28 mouse cellular contexts compared by ENCODE assay signal in genomic region chr4:84411431-84411830, GRCm38 (mm10).
"Had no signal": no experiment of that assay in that cellular context is flagged by ENCODE, and none has a peak within 500 bp of the region (broad histone marks: within the 10 kb centered on the region; RNA-seq: fewer than 3 reads in every experiment).

No protein-coding gene starts in this region.

- H3K4me3 ChIP-seq: embryonic facial prominence, embryonic 10.5 days; embryonic facial prominence, embryonic 12.5 days; embryonic facial prominence, embryonic 13.5 days; embryonic facial prominence, embryonic 15.5 days; erythroblast, embryonic 14.5 days; forebrain, embryonic 10.5 days; forebrain, embryonic 12.5 days; forebrain, embryonic 13.5 days; forebrain, embryonic 15.5 days; gastrocnemius, adult 2 months; heart, adult 2 months; heart, embryonic 10.5 days had no signal

- H3K9ac ChIP-seq: embryonic facial prominence, embryonic 12.5 days; embryonic facial prominence, embryonic 13.5 days; embryonic facial prominence, embryonic 15.5 days; forebrain, embryonic 12.5 days; forebrain, embryonic 13.5 days; forebrain, embryonic 15.5 days; forebrain, postnatal 0 days had no signal

- H3K9me3 ChIP-seq: embryonic facial prominence, embryonic 10.5 days; embryonic facial prominence, embryonic 12.5 days; embryonic facial prominence, embryonic 13.5 days; embryonic facial prominence, embryonic 15.5 days; forebrain, embryonic 10.5 days; forebrain, embryonic 12.5 days; forebrain, embryonic 13.5 days; forebrain, embryonic 15.5 days; heart, embryonic 10.5 days had no signal

- DNase-seq: cerebellum, adult 9-10 months; cerebellum, adult 9-11 months; cerebellum, postnatal 10 days; cerebellum, postnatal 14 days; cerebellum, postnatal 25 days; cerebellum, postnatal 36 days; embryo, embryonic 11 days; forebrain, postnatal 0 days; gastrocnemius, adult 2 months; gastrocnemius, postnatal 10 days; gastrocnemius, postnatal 14 days; gastrocnemius, postnatal 25 days; gastrocnemius, postnatal 36 days; heart, adult 11 months; heart, adult 18-20 months; heart, adult 2 months had no signal

- ATAC-seq: forebrain, embryonic 13.5 days; forebrain, embryonic 14.5 days; forebrain, embryonic 15.5 days; forebrain, embryonic 16.5 days; forebrain, postnatal 0 days had no signal

- H3K4me2 ChIP-seq: embryonic facial prominence, embryonic 12.5 days; embryonic facial prominence, embryonic 13.5 days; embryonic facial prominence, embryonic 15.5 days; forebrain, embryonic 12.5 days; forebrain, embryonic 13.5 days; forebrain, embryonic 15.5 days had no signal

- H3K36me3 ChIP-seq: embryonic facial prominence, embryonic 10.5 days; embryonic facial prominence, embryonic 12.5 days; embryonic facial prominence, embryonic 13.5 days; embryonic facial prominence, embryonic 15.5 days; forebrain, embryonic 10.5 days; forebrain, embryonic 12.5 days; forebrain, embryonic 15.5 days; heart, embryonic 10.5 days had no signal

- H3K27ac ChIP-seq: embryonic facial prominence, embryonic 10.5 days; embryonic facial prominence, embryonic 12.5 days; embryonic facial prominence, embryonic 13.5 days; embryonic facial prominence, embryonic 15.5 days; forebrain, embryonic 10.5 days; forebrain, embryonic 12.5 days; forebrain, embryonic 13.5 days; forebrain, embryonic 15.5 days; gastrocnemius, adult 2 months; heart, adult 2 months; heart, embryonic 10.5 days had no signal

- H3K4me1 ChIP-seq: forebrain, embryonic 12.5 days; forebrain, embryonic 13.5 days; forebrain, embryonic 15.5 days had no signal

- H3K27me3 ChIP-seq: embryonic facial prominence, embryonic 12.5 days; embryonic facial prominence, embryonic 13.5 days; embryonic facial prominence, embryonic 15.5 days; forebrain, embryonic 12.5 days; forebrain, embryonic 13.5 days; forebrain, embryonic 15.5 days had no signal
